Mouse (Mus musculus): Measurements from ENCODE around the gene Msh3.
"Not testable (repeated sequence)": the region's sequence is repeated elsewhere in the genome, so short reads cannot be mapped to it uniquely, and the experiment has no call there.

Msh3 gene

DNA sequence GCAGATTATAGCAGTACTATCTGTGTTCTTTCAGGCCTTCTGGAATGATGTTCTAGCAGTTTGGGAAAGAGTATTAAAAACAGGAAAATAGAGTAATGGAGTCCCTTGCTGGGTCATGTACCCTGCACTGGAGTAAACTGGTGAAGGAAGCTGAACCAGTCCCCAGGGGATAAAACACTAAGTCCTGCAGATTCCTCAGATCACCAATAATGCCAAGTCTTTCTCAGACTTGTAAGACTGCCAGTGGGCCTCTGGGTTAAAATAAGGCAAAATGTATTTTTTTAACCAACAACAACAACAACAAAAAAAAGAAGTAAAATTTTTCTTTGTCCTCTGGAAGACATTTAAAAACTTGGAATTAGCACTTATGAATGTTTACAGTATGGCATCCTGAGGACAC, 102.5 kb downstream of the Msh3 start:
- no peak for DNase-seq (ENCODE audit: low spot score)

DNA sequence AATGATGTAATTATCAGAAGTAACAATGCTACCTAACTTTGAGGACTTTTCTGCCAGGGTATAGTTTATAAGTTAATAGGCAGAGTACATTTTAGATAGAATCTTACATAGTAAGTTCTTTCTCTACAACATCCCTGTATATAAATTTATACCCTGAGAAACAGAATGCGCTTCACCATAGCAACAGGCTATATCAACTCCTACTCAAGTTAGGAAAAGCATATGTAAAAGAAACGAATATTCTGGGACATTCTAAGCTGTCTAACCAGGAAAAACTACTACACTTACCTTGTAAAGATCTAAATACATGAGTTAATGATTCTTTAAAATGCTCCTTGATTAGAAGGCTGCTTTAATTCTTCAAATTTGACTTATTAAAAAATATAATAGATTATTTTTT, 107.2 kb downstream of the Msh3 start:
- no peak for DNase-seq (ENCODE audit: low spot score)

- DNase-seq (ENCODE audit: low spot score), result no peak
These were observed 107.8 kb downstream of the Msh3 start for GRCm38 (mm10) chr13:92246966-92247365.

DNA sequence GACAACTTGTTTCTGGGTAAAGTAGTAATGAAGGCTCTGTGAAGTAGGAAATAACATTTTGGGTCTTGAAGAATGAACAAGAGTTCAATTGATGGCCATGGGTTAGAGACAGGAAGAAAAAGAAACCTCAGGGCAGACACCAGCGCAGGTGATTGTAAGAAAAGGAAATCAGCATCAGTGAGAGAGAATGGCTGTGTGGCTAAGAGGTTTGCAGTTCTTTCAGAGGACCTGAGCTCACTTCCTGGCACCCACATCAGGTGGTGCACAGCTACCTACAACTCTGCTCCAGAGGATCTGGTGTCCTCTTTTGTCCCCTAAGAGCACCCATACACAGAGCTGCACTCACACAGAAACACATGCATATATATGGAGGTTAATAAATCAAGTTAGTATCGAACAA, 110.1 kb downstream of the Msh3 start:
- no peak for DNase-seq (ENCODE audit: low spot score)

GRCm38 (mm10) chr13:92241426-92241825, 113.4 kb downstream of the Msh3 start:
- no peak for DNase-seq (ENCODE audit: low spot score)

GRCm38 (mm10) chr13:92237887-92238286, 116.9 kb downstream of the Msh3 start:
- peak; percentile 43 for DNase-seq (ENCODE audit: low spot score)

DNA sequence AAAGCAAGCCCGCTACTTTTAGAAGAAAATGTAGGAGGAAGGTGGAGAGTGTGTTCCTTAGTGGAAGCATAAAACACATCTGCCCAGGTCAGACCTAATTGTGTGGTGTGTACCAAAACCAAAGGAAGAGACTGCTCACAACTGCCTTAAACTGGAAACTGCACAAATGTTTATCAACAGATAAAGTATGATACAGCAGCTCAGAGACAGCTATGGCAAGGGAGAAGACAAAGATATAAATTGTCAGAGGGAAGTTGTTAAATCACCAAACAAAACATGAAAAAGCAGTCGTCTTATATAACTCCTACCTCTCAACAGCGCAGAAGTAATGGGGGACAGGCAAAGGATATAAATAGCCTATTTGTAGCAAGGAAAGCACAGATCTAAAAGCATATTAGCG, 117.8 kb downstream of the Msh3 start:
- DNase-seq (ENCODE audit: low spot score), result no peak

DNA sequence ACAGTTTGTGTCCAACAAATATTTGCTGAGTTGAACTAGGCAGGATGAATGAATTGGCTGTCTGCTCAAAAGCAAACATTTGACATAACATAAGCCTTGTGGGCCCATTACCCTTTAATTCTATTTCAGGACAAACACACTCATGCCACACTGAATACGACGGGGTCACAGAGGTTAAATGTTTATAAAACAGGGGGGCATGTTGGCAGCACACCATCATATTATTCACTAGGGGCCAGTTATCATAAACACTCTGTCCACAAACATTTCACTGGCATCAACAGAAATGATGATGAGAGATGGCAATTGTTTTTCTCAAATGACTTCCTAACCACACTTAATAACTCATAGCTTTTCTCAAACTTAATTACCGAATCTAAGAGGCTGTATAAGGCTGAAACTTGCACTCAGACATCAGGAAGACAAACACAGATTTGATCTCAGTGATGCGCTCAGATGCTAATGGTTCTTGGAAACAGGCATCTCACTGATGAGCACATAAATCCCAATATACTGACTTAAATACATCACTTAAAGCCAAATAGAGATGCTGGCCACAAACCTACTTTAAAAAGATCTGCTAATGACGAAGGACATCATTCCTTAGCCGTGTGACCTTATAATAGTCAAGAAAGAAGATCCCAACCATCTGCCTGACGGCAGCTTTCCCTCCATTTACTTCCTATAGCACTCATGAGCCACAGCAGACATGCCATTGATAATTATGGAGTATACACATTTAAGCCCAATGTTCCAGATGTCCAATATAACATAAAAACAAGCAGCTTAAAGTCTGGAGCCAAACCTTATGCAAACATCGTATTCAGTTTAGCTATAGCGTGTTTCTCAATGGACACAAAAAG, 122.5 kb downstream of the Msh3 start:
- no peak for DNase-seq (ENCODE audit: low spot score)

- no peak for DNase-seq (ENCODE audit: low spot score)
These were observed 126.8 kb downstream of the Msh3 start for GRCm38 (mm10) chr13:92228037-92228436.

DNA sequence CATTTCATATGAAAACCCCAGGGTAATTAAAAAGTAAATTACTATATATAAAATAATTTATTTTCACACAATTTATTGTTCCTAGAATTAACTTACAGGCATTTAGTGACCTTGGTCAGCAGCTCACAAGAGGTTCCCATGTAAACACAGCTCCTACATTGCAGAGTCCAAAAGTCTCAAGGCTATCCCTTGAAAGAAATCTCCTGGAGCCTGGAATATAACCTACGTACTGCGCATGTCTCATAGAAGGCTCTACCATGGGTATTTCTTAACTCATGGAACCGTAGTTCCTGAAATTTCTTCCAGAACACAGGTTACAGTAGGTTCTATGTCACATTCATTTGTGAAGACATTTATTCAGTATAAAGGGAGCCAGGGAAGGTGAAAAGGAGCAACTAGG, 131.2 kb downstream of the Msh3 start:
- no peak for DNase-seq (ENCODE audit: low spot score)

DNA sequence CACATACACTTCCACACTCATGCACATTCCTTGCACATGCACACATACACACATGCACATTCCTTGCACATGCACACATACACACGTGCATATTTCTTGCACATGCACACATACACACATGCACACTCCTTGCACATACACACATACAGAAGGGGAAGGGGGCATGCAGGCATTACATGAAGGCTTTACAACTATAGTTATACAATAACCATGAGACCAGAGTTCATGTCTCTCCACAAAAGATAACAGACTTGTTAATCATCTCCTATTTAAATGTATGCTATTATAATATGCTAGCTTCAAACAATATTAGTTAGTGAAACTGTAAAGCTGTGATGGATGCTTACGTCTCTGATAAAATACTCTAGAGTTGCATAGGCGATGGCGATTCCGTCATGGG, 132.0 kb downstream of the Msh3 start:
- no peak for DNase-seq (ENCODE audit: low spot score)

GRCm38 (mm10) chr13:92219774-92220173, 135.0 kb downstream of the Msh3 start:
- no peak for DNase-seq (ENCODE audit: low spot score)

- DNase-seq (ENCODE audit: low spot score), result no peak
These were observed 137.6 kb downstream of the Msh3 start for GRCm38 (mm10) chr13:92217216-92217615.

DNA sequence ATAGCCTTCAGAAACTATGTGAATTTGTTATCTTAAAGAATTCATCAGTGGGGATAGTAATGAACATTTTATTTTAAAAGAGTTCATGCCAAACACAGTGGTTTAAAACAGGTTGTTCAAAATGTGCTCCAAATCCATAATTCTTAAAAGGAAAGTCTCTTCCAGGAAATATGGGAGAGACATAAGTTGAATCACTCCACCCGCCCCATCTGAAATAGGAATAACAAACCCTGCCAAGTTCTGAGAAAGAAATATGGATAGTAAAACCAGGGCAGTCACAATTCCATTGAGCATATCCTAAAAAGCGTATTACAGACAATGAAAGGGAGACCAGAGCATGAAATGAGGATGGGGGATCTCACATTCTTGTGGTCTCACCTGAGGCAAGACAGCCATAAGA, 157.9 kb downstream of the Msh3 start:
- DNase-seq (ENCODE audit: low spot score), result no peak

DNA sequence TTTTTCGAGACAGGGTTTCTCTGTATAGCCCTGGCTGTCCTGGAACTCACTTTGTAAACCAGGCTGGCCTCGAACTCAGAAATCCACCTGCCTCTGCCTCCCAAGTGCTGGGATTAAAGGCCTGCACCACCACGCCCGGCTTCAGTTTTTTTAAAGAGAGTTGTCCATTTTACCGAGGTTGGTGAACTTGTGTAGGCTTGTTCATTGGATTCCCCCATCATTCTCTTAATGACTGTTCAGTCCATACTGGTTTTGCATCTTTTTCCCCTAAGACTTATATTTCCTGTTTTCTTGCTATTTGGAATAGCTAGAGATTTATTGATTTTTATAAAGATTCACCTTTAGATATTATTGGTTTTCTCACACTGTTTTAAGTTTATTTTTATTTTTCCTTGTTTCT, 161.0 kb downstream of the Msh3 start:
- DNase-seq (ENCODE audit: low spot score), result not testable (repeated sequence)

DNA sequence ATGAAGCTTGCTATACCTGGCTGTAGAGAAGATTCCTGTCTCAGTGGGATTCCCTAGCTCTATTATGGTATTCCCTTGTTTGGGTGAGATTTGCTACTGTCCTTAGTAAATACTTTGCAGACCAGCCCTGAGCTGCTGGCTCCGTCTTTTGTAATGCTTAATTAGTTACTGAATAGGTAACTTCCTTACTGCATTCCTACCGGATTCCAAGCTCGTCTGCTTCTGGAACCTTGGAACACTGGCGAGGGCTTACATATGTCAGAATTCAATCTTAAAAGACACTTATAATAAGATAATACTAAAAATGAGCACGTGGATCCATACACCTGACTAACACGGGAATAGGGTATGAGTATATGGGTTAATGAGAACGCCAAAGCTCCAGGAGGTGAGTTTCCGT, 182.1 kb downstream of the Msh3 start:
- not testable (repeated sequence) for DNase-seq (ENCODE audit: low spot score)
